Mouse (Mus musculus): ENCODE data around the gene Tmem104. TPM values are rescaled to one million over a fixed set of nuclear protein-coding genes. Genes with fewer than 3 reads are reported as not detected.

Gene Tmem104
- polyA plus RNA-seq, 1 experiment from 2014 or later = 5.1 TPM

DNA sequence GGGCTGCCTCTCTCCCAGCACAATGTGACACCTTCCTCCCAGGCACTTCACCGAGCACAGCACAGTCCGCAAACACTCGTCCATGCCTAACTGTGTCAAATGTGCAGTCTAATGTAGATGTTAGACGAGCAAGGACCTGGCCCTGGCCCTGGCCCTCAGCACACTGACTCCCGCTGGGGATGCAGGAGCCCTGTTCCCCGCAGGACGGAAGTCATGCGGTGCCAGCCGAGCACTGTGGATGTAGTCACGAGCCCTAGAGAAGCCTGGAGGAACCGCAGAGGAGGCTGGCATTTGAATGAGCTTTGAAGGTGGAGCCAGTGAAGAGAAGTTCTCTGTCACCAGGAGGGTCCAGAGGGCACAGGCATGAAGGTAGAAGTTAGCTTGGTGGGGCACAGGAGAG is 36.2 kb downstream of the Tmem104 start:
- no peaks in the 10 kb centered on the region for H3K9me3 ChIP-seq (replicated peaks)
- DNase-seq (no peak), ATAC-seq (ENCODE audit: low read depth) (no peak)
- H3K9ac ChIP-seq = no peak overlapping the region
- H3K36me3 ChIP-seq = no peaks in the 10 kb centered on the region
- no peak overlapping the region for H3K4me2 ChIP-seq
- whole genome bisulfite sequencing (ENCODE audit: insufficient replicate concordance) = 57% methylated on average over 11 of the region's 11 CpGs
- H3K4me1 ChIP-seq (replicated peaks) = peaks cover 65% of the 10 kb centered on the region
- H3K4me3 ChIP-seq (replicated peaks) = no peak overlapping the region
- no peak overlapping the region for H3K27ac ChIP-seq
- no peaks in the 10 kb centered on the region for H3K27me3 ChIP-seq

DNA sequence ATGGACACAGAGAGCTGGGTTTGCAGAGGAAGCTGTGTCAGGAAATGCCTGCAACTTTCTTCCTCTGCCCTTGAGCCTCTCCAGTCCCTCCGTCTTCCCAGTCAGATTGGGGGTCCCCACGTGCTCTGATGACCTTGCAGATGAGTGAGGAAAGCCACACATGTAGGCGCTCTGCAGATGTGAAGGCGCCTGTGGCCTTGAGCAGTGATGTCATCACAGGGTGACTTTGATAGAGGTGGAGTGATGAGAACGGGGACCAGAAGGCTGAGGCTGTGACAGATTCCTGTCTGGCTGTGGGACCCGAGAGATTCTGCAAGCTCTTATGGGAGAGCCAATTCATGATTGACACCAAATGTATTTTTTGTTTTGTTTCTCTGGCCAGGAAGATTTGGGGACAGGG is 36.6 kb downstream of the Tmem104 start:
- ATAC-seq (ENCODE audit: low read depth) (no peak), DNase-seq (no peak)
- 45% methylated on average over 6 of the region's 6 CpGs for WGBS (ENCODE audit: insufficient replicate concordance)
- peaks cover 64% of the 10 kb centered on the region for H3K4me1 ChIP-seq (replicated peaks)
- no peak overlapping the region for H3K27ac ChIP-seq
- H3K4me3 ChIP-seq (replicated peaks) = no peak overlapping the region
- no peaks in the 10 kb centered on the region for H3K27me3 ChIP-seq
- no peaks in the 10 kb centered on the region for H3K36me3 ChIP-seq
- no peak overlapping the region for H3K9ac ChIP-seq
- H3K4me2 ChIP-seq = no peak overlapping the region
- H3K9me3 ChIP-seq (replicated peaks) = no peaks in the 10 kb centered on the region

DNA sequence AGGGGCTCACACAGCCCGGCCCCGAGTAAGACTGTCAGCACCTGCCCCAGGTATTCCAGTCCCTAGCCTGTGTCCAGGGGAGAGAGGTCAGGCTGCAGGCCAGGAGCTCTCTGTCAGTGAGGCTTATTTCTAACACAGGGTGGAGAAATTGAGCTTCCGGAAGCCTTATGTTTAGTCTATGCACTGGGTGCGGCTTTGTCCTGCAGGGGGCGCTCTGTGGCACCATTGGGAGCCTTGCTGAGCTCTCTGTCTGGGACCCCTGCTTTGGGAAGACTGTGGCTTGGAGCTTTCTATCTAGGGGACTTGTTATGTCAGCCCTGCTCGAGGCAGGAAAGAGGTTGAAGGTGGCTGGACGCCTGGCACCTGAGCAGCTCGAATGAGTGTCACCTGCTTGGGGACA is 37.6 kb downstream of the Tmem104 start:
- Histone ChIP-seq H3K9ac (no peak overlapping the region), H3K36me3 (no peaks in the 10 kb centered on the region), H3K9me3 (replicated peaks) (no peaks in the 10 kb centered on the region), H3K4me3 (replicated peaks) (no peak overlapping the region), H3K27me3 (no peaks in the 10 kb centered on the region), H3K27ac (no peak overlapping the region), H3K4me1 (replicated peaks) (peaks cover 54% of the 10 kb centered on the region), H3K4me2 (no peak overlapping the region)
- WGBS (ENCODE audit: insufficient replicate concordance) = 52% methylated on average over 8 of the region's 8 CpGs
- DNase-seq (no peak), ATAC-seq (ENCODE audit: low read depth) (no peak)

DNA sequence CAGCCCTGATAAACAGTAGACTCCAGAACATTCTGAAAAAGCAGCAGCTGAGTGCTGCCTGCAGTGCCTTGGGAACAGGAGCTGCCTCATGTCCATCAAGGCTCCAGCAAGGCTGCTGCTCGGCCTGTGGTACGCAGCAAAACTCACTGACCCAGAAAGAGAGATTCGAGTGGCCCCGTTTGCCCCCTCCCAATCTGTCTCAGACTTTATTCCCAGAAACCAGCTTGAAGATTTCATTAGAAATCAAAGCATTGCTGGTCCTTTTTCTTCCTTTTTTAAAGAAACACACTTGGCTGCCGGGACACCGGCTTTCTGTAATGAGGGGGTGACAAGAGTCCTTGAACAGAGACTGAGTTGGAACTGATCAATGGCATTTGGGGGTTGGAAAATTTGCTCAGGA is 38.0 kb downstream of the Tmem104 start:
- no peaks in the 10 kb centered on the region for H3K9me3 ChIP-seq (replicated peaks)
- ATAC-seq (ENCODE audit: low read depth) (no peak), DNase-seq (no peak)
- peaks cover 50% of the 10 kb centered on the region for H3K4me1 ChIP-seq (replicated peaks)
- H3K27ac ChIP-seq = no peak overlapping the region
- no peaks in the 10 kb centered on the region for H3K36me3 ChIP-seq
- 79% methylated on average over 6 of the region's 6 CpGs for WGBS (ENCODE audit: insufficient replicate concordance)
- no peak overlapping the region for H3K4me3 ChIP-seq (replicated peaks)
- H3K4me2 ChIP-seq = no peak overlapping the region
- H3K9ac ChIP-seq = no peak overlapping the region
- no peaks in the 10 kb centered on the region for H3K27me3 ChIP-seq

DNA sequence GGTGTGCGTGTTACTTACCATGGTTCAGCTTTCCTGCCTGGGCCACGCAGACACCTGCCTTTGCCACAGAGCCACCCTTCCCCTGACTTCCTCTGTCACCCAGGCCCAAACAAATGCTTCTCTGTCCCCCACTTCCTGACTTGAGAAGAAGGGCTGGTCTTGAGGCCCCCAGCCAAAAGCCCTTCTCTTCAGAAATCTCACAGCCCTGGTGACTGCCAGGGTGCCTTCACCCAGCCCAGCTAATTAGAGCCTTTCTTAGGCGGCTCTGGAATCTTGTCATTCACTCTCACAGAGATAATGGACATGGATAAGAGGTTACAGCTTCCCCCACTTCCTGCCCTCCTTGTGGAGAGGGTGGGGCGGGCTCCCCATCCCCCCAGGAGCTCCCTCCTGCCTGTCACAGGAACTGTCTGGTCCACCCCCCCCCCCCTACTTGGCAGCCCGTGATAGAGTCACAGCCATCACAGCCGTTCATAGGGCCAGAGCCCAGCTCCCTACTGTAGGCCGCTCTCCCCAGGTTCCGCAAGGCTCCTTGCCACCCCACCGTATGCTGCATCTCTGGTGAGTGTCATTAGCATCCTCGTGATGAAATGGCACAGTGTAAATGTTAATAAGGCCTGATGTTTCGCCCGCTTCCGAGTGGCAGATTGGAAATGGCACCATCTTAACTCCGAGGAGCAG is 39.7 kb downstream of the Tmem104 start:
- no peak overlapping the region for H3K27ac ChIP-seq

DNA sequence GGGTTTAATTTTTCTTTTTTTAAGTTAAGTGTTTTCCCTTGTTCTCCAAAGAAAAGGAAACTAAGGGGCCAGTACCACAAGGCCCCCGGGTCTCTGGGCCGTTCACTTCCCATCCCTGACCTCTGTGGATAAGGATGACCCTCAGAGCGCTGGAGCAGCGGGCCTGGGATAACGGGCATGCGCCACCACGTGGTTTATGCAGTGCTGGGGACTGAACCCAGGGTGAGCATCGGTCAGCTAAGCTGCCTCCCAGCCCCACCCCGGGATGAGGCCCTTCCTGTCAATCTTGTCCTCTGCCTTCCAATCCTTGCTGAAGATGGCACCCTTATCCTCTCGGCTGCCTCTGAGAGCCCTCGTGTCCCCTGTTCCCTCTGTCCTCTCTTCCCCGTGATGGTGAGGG is 40.4 kb downstream of the Tmem104 start:
- Histone ChIP-seq H3K36me3 (no peaks in the 10 kb centered on the region), H3K4me1 (replicated peaks) (peaks cover 58% of the 10 kb centered on the region), H3K4me2 (no peak overlapping the region), H3K27me3 (no peaks in the 10 kb centered on the region), H3K9me3 (replicated peaks) (no peaks in the 10 kb centered on the region), H3K27ac (no peak overlapping the region), H3K9ac (no peak overlapping the region), H3K4me3 (replicated peaks) (no peak overlapping the region)
- DNase-seq = no peak
- 62% methylated on average over 12 of the region's 12 CpGs for WGBS (ENCODE audit: insufficient replicate concordance)
- no peak for ATAC-seq (ENCODE audit: low read depth)

More for the DNA sequence above, 39.7 kb downstream of the Tmem104 start:
- no peak for DNase-seq
- Histone ChIP-seq H3K9ac (no peak overlapping the region), H3K36me3 (no peaks in the 10 kb centered on the region), H3K27me3 (no peaks in the 10 kb centered on the region), H3K4me3 (replicated peaks) (no peak overlapping the region), H3K4me2 (no peak overlapping the region), H3K9me3 (replicated peaks) (no peaks in the 10 kb centered on the region), H3K4me1 (replicated peaks) (peaks cover 60% of the 10 kb centered on the region)
- WGBS (ENCODE audit: insufficient replicate concordance) = 53% methylated on average over 14 of the region's 14 CpGs
- ATAC-seq (ENCODE audit: low read depth) = peak; percentile 32; the same call in 1 of the 2 replicates

DNA sequence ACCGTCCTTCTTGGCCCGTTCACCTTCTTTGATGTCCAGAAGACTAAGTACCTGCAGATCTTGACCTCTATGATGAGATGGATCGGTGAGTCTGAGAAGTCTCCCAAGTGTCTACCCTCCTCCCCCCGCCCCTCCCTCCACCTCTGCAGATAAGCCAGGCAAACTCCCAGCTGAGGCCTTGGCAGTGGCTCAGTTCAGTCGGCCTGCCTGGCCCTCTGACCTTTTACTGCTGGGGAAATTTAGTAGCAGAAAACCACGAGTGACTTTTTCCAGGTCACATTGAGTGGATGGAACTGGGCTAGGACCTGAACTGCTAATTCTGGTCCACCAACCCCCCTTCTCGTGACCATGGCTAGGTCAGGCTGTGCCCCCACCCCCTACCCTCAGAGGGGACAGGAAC is 41.1 kb downstream of the Tmem104 start:
- ATAC-seq (ENCODE audit: low read depth) (no peak), DNase-seq (no peak)
- Histone ChIP-seq H3K27ac (no peak overlapping the region), H3K36me3 (no peaks in the 10 kb centered on the region), H3K9ac (no peak overlapping the region), H3K4me1 (replicated peaks) (peaks cover 53% of the 10 kb centered on the region), H3K4me3 (replicated peaks) (no peak overlapping the region), H3K9me3 (replicated peaks) (no peaks in the 10 kb centered on the region), H3K27me3 (no peaks in the 10 kb centered on the region), H3K4me2 (no peak overlapping the region)
- 53% methylated on average over 7 of the region's 7 CpGs for WGBS (ENCODE audit: insufficient replicate concordance)

DNA sequence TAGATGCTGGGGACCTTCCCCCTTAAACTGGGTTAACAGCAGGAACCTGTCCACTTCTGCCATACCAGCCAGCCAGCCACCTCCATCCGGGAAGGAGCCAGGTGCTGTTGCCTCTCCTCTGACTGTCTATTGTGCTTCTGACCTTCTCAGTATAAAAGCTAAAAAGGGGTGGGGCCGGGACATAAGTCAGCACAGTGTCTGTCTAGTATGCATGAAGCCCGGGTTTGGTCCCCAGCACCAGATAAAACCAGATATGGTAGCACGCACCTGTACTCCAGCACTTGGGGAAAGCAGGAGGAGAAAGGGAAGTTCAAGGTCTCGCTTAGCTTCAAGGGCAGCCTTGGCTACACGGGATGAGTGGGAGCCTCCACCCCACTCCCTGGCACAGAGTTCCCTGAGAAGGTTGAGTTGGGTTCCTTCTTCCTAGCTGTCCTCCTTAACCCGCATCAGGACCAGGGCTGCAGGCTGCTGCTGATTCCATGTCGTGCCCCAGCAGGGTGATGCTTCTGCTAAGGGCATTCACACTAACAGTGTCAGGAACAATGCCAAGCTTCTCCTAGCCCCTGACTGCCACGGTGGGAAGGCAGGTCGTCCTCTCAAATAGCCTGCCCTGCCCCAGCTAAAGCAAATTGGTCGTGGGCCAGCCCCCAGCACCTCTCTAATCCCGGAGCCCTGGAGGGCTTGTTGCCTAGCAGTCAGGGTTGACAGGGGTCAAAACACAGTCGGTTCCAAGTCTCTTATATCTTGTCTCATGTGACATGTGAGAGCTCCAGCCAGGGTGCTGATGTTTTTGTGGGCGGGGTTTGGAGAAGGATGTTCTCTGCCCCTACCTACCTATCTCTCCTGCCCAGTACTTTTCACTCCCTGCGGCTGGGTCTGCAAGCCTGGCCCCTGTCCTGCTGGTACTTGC is 42.0 kb downstream of the Tmem104 start:
- no peak overlapping the region for H3K4me2 ChIP-seq
- 57% methylated on average over 15 of the region's 15 CpGs for WGBS (ENCODE audit: insufficient replicate concordance)

DNA sequence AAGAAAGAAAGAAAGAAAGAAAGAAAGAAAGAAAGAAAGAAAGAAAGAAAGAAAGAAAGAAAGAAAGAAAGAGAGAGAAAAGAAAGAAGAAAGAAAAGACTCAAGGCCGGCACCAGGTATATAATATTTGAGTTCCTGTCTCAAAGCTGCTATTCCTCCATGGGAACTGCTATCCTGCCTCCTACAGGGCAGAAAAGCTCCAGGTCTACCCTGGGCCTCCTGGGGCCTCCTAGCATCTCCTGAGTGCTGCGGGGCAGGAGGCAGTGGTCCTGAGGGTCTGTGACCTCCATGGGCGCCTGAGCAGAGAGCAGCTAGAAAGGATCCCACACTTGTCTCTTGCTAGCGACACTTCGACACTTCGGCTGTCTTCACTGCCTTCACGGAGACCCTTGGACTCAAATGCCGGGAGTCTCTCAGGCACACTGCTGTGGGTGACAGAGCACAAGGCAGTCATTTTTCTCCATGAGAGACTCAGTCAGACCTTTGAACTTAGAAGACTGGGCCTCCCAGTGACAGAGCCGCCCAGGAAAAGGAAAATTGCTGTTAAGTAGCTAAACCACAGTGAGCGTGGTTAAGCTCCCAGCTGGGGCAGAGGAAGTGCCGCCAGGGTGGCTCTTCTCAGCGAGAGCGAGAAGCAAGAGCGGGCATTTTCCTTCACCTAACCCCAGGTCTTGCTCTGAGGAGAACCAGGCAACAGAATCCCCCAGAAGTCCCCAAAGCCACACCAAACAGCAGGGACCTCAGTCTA is 44.1 kb downstream of the Tmem104 start:
- peak overlapping the region; percentile 29; the same call in 1 of the 2 replicates for H3K9ac ChIP-seq
- ATAC-seq (ENCODE audit: low read depth) = no peak
- H3K27ac ChIP-seq = no peak overlapping the region
- no peaks in the 10 kb centered on the region for H3K36me3 ChIP-seq
- H3K4me1 ChIP-seq (replicated peaks) = peaks cover 47% of the 10 kb centered on the region
- 44% methylated on average over 14 of the region's 14 CpGs for WGBS (ENCODE audit: insufficient replicate concordance)
- H3K4me3 ChIP-seq (replicated peaks) = no peak overlapping the region
- no peaks in the 10 kb centered on the region for H3K9me3 ChIP-seq (replicated peaks)
- H3K27me3 ChIP-seq = no peaks in the 10 kb centered on the region
- DNase-seq = no peak
- H3K4me2 ChIP-seq = no peak overlapping the region

More for the DNA sequence above, 42.0 kb downstream of the Tmem104 start:
- no peaks in the 10 kb centered on the region for H3K27me3 ChIP-seq
- H3K9me3 ChIP-seq (replicated peaks) = no peaks in the 10 kb centered on the region
- no peak overlapping the region for H3K4me3 ChIP-seq (replicated peaks)
- H3K4me1 ChIP-seq (replicated peaks) = peaks cover 48% of the 10 kb centered on the region
- DNase-seq (no peak), ATAC-seq (ENCODE audit: low read depth) (no peak)
- no peak overlapping the region for H3K9ac ChIP-seq
- no peaks in the 10 kb centered on the region for H3K36me3 ChIP-seq
- H3K27ac ChIP-seq = no peak overlapping the region

DNA sequence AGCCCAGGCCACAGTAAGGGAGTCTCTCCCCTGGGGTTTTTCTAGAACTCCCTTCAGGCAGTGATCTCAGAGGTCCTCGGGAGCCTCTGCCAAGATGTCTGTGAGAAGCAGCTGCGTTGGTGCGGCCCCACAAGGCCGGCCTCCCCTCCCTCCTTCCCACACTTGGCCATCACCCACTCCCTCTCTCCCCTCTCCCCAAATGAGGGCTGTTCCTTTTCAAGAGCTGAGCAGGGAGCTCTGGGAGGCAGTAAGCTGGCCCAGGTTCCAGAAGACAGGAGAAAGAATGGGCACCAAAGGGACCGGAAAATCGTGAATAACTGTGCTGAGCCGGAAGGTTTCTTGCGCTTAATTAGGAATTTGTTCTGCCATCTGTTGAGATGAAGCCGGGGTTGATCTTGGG is 44.6 kb downstream of the Tmem104 start:
- 57% methylated on average over 9 of the region's 9 CpGs for WGBS (ENCODE audit: insufficient replicate concordance)
- Histone ChIP-seq H3K4me3 (replicated peaks) (no peak overlapping the region), H3K27me3 (no peaks in the 10 kb centered on the region), H3K9me3 (replicated peaks) (no peaks in the 10 kb centered on the region), H3K4me1 (replicated peaks) (peaks cover 46% of the 10 kb centered on the region), H3K9ac (peak overlapping the region; percentile 29; the same call in 1 of the 2 replicates), H3K4me2 (no peak overlapping the region), H3K36me3 (no peaks in the 10 kb centered on the region), H3K27ac (no peak overlapping the region)
- ATAC-seq (ENCODE audit: low read depth) (no peak), DNase-seq (no peak)

DNA sequence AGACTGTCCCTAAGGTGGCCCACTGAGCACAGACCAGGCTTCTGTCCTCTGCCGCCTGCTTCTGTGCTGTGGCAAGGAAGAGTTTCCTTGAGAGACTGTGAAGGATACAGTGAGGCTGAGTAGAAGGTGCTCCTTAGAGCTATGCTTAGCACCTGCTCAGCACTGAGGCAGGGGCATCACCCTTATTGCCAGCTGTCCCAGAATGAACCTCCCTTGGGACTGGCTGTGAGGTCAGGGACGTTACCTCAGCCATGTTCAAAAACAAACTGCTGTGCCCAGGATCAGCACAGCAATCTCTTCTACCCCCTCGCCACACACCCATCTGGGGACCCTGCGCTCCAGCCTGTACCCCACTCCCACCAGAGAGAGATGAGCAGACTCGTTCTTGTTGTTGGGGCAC is 45.6 kb downstream of the Tmem104 start:
- no peak overlapping the region for H3K27ac ChIP-seq
- WGBS (ENCODE audit: insufficient replicate concordance) = 75% methylated on average over 5 of the region's 5 CpGs
- DNase-seq (no peak), ATAC-seq (ENCODE audit: low read depth) (no peak)
- H3K9me3 ChIP-seq (replicated peaks) = no peaks in the 10 kb centered on the region
- H3K9ac ChIP-seq = no peak overlapping the region
- H3K27me3 ChIP-seq = no peaks in the 10 kb centered on the region
- H3K4me1 ChIP-seq (replicated peaks) = peaks cover 39% of the 10 kb centered on the region
- no peak overlapping the region for H3K4me3 ChIP-seq (replicated peaks)
- H3K36me3 ChIP-seq = no peaks in the 10 kb centered on the region
- no peak overlapping the region for H3K4me2 ChIP-seq
